Mouse (Mus musculus) left cerebral cortex, adult 11 months (tissue): ENCODE measurements at regions not wholly inside any gene's neighbourhood (a gene's known extent, or its start where the extent isn't known, plus 50 kb on each side); places are given as distances from the start of the nearest gene placed in this dataset.
A peak's percentile ranks its signal among the peaks of the same experiment; 100 is the strongest.

Experiments used
- DNase-seq: peaks from one replicate; pipeline ENCODE4 v3.0.0; 2022; ENCODE audit warnings: low spot score

DNA sequence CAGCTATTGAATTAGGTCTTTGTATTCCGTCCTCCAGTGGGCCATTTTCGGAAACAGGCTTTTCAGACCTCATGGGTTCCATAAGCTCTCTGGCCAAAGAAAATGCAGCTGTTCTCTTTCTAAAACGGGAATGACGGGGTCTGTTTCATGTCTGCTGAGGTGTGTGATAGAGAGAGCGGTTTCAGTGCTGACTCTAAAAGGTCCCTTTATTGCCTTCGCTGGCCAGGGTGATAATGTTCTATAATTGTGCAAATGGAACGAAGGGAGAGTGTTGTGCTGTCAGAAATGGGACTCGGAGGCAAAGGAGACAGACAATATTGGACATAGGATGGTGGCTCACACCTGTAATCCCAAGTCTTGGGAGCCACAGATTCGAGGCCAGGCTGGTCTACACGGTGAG is 53.5 kb upstream of the Osbpl8 start:
- no peak for DNase-seq

DNA sequence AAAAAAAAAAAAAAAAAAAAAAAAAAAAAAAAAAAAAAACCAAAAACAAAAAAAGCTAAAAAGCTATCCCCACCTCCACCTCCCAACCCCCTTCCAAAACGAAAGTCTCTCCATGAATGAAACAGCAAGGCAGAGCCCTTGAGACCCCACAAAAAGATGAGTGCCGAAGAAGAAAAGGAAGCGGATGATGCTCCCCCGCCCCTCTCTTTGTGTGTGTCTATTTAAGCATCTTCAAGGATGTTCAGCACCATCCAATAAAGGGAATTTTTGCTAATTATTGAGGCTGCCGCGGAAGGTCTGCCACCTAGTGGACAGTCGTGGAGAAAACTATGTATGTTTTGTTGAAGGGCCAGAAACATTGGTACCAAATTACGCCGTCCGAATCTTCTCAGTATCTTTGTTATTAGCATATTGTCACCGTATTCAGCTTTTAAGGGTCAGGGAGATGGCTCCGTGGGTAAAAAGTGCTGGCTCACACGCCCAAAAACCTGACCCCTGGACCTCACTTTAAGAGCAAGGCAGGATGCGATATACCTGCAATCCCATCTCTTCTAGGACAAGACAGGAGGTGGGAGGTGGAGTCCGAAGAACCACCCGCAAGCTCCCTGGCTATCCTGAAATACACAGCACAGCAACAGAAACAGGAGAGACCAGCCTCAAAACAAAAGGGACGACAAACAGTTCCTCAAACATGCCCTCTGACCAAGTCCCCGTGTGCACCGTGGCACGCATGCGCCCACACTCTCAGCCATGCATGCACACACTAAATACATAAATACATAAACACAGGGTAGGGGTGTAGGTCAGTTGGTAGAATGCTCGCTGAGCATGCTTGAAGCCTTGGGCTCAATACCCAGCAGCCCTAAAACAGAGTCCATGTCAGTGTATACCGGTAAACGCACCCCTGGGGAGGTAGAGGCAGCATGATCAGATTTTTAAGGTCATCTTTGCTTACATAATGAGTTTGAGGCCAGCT is 55.6 kb upstream of the Osbpl8 start:
- peak; percentile 41 for DNase-seq

- no peak for DNase-seq
Observed at GRCm38 (mm10) chr10:111107852-111108251, 56.7 kb upstream of the Osbpl8 start.

DNA sequence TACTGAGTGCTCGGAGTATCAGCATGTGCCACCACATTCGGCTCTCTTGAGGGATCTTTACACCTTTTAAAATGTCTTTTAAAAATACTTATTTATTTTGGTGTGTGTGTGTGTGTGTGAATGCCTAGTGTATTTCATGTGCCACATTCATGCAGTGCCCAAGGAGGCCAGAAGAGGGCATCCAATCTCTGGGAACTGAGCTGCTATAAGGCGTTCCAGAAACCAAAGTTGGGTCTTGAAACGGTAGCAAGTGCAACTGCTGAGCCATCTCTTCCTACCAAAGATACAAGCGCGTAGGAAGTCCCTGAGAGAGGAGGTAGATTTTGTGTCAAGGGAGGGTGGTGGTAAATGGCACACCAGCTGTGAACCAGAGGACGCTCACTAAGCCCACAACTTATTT is 57.2 kb upstream of the Osbpl8 start:
- DNase-seq = peak; percentile 53

DNA sequence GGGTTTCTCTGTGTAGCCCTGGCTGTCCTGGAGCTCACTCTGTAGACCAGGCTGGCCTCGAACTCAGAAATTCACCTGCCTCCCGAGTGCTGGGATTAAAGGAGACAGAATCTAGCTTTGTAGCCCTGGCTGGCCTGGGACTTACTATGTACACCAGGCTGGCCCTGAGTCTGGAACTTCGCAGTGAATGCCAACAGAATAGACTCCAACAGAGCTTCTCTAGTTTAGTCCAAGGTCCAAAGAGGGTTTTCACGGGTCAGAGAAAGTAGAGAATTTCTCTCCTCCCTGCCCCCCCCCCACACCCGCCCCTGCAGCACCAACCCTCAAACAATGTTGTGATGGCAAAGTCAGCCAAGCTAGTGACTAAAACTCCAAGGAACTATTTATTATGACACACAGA is 58.1 kb upstream of the Osbpl8 start:
- no peak for DNase-seq

GRCm38 (mm10) chr10:111105662-111106061 is 58.9 kb upstream of the Osbpl8 start:
- no peak for DNase-seq

DNA sequence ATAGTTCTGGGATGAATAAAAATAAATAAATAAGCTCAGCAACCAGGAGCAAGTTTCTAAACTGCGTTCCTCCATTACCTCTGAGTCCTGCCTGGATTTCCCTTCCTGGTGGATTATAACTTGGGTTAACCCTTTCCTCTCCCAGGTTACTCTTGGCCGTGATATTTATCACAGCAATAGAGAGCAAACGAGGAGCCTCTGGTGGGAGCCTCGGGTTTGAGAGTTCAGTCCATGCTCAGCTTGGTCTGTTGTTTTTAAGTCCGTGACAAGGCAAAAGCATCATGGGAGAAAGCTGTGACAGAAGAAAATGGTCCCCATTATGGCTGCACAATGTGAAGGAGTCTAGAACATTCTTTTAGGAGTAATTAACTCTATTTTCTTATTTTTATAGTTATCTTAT is 61.0 kb upstream of the Osbpl8 start:
- no peak for DNase-seq

GRCm38 (mm10) chr10:111103086-111103485 is 61.5 kb upstream of the Osbpl8 start:
- DNase-seq = no peak

DNA sequence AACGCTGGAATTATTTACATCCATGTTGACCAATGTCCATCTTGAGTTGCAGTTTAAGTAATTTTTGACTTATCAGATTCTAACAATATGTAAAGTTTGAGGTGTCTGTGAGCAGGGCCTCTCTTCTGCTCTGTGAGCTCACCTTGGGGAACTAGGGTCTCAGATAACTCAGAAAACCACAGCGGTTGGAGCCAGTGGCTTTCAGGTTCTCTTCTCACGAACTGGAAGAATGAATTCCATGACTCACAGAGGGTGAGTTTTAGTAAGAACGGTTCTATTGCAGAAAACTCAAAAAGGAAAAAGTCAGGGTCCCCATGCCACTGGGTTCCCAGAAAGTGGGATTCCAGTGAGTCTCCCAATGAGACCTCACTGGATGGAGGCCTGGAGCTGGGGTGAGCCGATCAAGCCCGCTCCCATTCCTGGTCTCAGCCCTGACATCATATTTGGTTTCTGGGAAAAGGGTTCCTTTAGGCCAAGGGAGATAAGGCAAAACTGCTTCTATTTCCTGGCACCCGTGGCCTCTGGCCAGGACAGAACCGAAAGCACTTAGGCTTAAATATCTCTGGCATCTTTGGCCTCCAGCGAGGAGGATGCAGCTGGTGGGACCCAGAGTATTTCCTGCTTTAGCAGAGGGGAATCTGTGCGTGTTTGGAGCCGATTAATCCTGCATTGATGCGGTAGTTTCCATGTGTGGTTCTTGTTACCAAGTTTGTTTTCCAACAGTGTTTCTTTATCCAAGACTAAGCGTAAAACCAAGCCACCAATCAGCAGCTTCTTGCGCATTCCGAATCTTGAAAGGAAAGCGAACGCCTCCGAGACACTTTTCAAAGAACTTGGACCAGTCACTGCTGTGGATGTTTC is 62.4 kb upstream of the Osbpl8 start:
- no peak for DNase-seq

DNA sequence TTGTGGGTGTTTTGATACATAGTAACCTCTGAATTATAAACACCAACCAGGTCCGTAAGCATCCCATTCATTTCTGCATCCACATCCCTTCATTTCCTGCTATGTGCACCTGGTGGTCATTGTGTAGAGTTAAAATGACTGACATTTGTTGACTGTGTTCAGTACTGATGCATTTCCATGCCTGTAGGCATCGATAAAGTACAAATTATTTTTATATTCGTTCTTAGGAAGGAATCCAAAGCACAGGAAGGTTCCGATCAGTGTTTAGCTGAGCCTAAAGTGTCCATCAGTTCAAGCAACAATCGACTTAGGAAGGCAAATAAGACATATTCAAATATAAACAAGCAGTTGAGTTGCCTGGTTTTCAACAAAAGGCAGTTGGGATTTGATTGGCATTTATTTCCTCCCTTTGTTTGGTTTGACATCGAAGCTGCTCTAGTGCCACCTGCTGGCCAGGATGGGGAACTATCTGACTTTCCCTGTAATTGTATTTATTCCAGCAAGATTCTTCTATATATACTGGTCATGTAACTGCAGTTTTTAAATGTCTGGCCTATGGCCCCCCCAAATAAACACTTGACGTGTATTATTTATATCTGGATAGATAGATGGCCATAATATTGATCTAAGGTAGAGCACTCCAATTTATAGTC is 64.6 kb upstream of the Osbpl8 start:
- DNase-seq = peak; percentile 71

GRCm38 (mm10) chr10:111099059-111099811 is 65.3 kb upstream of the Osbpl8 start:
- DNase-seq = no peak

GRCm38 (mm10) chr10:111097245-111097644 is 67.3 kb upstream of the Osbpl8 start:
- no peak for DNase-seq

GRCm38 (mm10) chr10:111096811-111097210 is 67.7 kb upstream of the Osbpl8 start:
- DNase-seq = no peak

GRCm38 (mm10) chr10:111094405-111094804 is 70.1 kb upstream of the Osbpl8 start:
- no peak for DNase-seq

DNA sequence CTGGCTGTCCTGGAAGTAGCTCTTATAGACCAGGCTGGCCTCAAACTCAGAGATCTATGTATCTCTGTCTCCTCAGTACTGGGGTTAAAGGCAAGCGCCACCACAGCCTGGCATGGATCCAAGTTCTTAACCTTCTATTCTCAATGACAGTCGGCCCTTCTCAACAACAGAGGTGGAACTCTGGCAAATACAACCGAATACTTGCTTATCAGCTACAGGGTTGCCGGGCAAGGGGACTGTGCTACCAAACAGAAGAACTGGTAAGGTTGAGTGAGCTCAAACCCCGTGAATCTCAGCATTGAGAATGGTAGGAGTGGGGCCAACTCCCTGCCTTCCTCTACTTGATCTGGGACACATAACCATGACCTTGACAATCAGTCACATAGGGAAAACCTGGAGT is 75.2 kb upstream of the Osbpl8 start:
- DNase-seq = no peak

DNA sequence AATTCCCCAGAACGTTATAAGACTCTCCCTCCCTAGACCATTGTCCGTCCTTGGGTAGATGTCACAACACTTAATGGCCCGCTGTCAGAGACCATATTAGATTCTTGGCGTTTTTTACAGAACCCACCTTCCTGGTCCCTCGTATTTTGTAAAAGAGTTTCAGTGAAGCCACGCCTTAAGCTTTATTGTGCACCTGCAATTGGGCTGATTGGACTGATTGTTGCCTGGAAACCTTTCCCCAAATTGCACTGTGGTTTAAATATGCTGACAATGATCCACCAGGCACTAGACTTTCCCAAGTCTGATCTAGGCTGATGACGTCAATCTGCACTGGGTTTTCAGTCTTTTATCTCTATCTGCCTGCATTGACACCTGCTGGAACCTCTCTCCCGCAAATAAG is 75.6 kb upstream of the Zdhhc17 start:
- no peak for DNase-seq

DNA sequence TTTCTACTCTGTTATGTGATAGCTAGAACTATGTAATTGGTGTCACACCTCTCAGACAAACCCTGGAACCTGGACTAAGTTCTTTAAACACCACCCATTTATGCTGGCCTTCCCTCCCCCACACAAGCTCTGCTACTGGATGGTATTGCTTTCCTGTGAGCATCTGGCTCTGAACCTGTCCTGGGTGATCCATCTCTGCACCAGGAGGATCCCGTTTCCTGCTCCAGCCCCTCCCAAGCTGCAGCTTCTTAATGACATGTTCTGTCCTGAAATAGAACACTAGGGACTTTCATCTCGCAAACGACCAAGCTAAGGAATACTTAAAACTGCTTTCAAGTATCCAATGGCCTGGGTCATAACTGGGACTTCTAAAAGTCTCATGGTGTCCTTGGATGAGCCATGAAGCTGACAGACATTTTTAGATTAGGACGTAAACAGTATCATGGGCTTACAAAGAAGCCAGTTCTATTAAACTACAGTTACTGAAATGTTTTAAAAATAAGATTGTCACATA is 74.4 kb upstream of the Zdhhc17 start:
- no peak for DNase-seq

- no peak for DNase-seq
Observed at GRCm38 (mm10) chr10:111083861-111084260, 73.9 kb upstream of the Zdhhc17 start.

- no peak for DNase-seq
Observed at GRCm38 (mm10) chr10:111083338-111083737, 73.4 kb upstream of the Zdhhc17 start.

- peak; percentile 25 for DNase-seq
Observed at GRCm38 (mm10) chr10:111080322-111080721, 70.4 kb upstream of the Zdhhc17 start.

DNA sequence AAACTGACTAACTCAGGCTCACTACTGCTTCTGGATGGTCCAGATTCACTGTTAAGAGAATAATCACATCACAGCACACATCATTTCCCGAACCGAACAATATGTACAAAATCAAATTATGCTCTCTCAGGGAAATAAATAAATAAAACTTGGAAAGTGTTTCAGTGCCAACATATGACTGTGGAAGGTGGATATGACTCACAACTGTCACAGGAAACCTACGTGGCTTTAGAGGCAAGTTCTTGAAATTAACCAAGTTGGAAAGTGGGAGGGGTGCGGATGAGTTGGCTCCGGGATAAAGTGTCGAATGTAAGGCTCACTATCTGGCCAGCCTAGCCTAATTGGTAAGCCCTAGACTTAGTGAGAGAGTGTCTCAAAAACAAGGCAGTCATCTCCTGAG is 69.1 kb upstream of the Zdhhc17 start:
- DNase-seq = no peak
